Mouse (Mus musculus) T-helper 1 cell (primary cell): ENCODE data around the gene Gulp1.

Experiments
- in situ Hi-C: fragments of 300-600 bp; cut with MboI, MseI; formaldehyde crosslinking; loops from one replicate; pipeline ENCODE4 v1.15.1; 2025; ENCODE audit warnings: high pct_unique_total_duplicates

Gulp1 gene

GRCm38 (mm10) chr1:44551461-44552370, at the start of gene Gulp1:
Gene Gulp1, plus strand, starts transcription at chr1:44551511.
- in situ Hi-C loops, result no loop called here

GRCm38 (mm10) chr1:44550261-44550660, 1.1 kb upstream of the Gulp1 start:
- in situ Hi-C loops, result no loop called here

- in situ Hi-C loops, result no loop called here
Measured at GRCm38 (mm10) chr1:44552371-44552841, 1.1 kb downstream of the Gulp1 start.

- in situ Hi-C loops, result no loop called here
Measured at GRCm38 (mm10) chr1:44553166-44553898, 2.0 kb downstream of the Gulp1 start.

- in situ Hi-C loops, result no loop called here
Measured at GRCm38 (mm10) chr1:44567431-44567830, 16.1 kb downstream of the Gulp1 start.

GRCm38 (mm10) chr1:44568296-44568695, 17.0 kb downstream of the Gulp1 start:
- in situ Hi-C loops, result no loop called here

GRCm38 (mm10) chr1:44576001-44576400, 24.7 kb downstream of the Gulp1 start:
- in situ Hi-C loops, result no loop called here

- in situ Hi-C loops, result no loop called here
Measured at GRCm38 (mm10) chr1:44576610-44577009, 25.3 kb downstream of the Gulp1 start.

GRCm38 (mm10) chr1:44580390-44580789, 29.1 kb downstream of the Gulp1 start:
- in situ Hi-C loops, result no loop called here

- in situ Hi-C loops, result no loop called here
Measured at GRCm38 (mm10) chr1:44584886-44585385, 33.6 kb downstream of the Gulp1 start.

- in situ Hi-C loops, result no loop called here
Measured at GRCm38 (mm10) chr1:44591742-44592141, 40.4 kb downstream of the Gulp1 start.

GRCm38 (mm10) chr1:44593109-44593508, 41.8 kb downstream of the Gulp1 start:
- in situ Hi-C loops, result no loop called here

GRCm38 (mm10) chr1:44598312-44598711, 47.0 kb downstream of the Gulp1 start:
- in situ Hi-C loops, result no loop called here

- in situ Hi-C loops, result no loop called here
Measured at GRCm38 (mm10) chr1:44613294-44614041, 62.2 kb downstream of the Gulp1 start.

GRCm38 (mm10) chr1:44618751-44619150, 67.4 kb downstream of the Gulp1 start:
- in situ Hi-C loops, result no loop called here

- in situ Hi-C loops, result no loop called here
Measured at GRCm38 (mm10) chr1:44634481-44634880, 83.2 kb downstream of the Gulp1 start.

- in situ Hi-C loops, result no loop called here
Measured at GRCm38 (mm10) chr1:44645678-44646276, 94.5 kb downstream of the Gulp1 start.

- in situ Hi-C loops, result no loop called here
Measured at GRCm38 (mm10) chr1:44678974-44679373, 127.7 kb downstream of the Gulp1 start.

GRCm38 (mm10) chr1:44679415-44679814, 128.1 kb downstream of the Gulp1 start:
- in situ Hi-C loops, result no loop called here

GRCm38 (mm10) chr1:44682556-44682955, 131.2 kb downstream of the Gulp1 start:
- in situ Hi-C loops, result no loop called here

GRCm38 (mm10) chr1:44683723-44684122, 132.4 kb downstream of the Gulp1 start:
- in situ Hi-C loops, result no loop called here
